Mouse (Mus musculus): ENCODE data around the gene Nek6.

GRCm38 (mm10) chr2:38546222-38546621, 34.8 kb downstream of the Nek6 start:
- peak; percentile 90 for TF ChIP-seq USF1 (IDR thresholded peaks at IDR 0.05; ENCODE audit: low read depth)
- no peak for TF ChIP-seq POLR2AphosphoS2 (IDR thresholded peaks at IDR 0.05; ENCODE audit: insufficient read length, low read depth)
- TF ChIP-seq SRF (IDR thresholded peaks at IDR 0.05; ENCODE audit: control insufficient read depth, insufficient read length, low read depth) = no peak
- no peak for TF ChIP-seq POLR2A (IDR thresholded peaks at IDR 0.05; ENCODE audit: insufficient read length, low read depth)
- no peak for TF ChIP-seq CEBPB (IDR thresholded peaks at IDR 0.05; ENCODE audit: insufficient read depth, poor library complexity, severe bottlenecking)
- TF ChIP-seq MAX (IDR thresholded peaks at IDR 0.05; ENCODE audit: low read depth) = no peak
- no peak for TF ChIP-seq E2F4 (IDR thresholded peaks at IDR 0.05; ENCODE audit: insufficient read depth)
- no peak for TF ChIP-seq REST (IDR thresholded peaks at IDR 0.05; ENCODE audit: insufficient read depth, insufficient read length)

Data from myocyte (in vitro differentiated cells).